Mouse (Mus musculus) neural tube, embryonic 11.5 days (tissue): ENCODE data around the gene Minpp1. TPM values are rescaled to one million over a fixed set of nuclear protein-coding genes. Genes with fewer than 3 reads are reported as not detected.

Source experiments
- ATAC-seq: fragments of 200-750 bp; cut with Nextera tagmentation; 2 replicates; pipeline ENCODE4 v1.8.0; 2017; ENCODE audit warnings: moderate number of reproducible peaks, mild to moderate bottlenecking, moderate TSS enrichment, moderate library complexity; ENCODE audit not compliant: insufficient read depth, low FRiP score, low TSS enrichment
- DNase-seq: peaks from one replicate; pipeline ENCODE4 v3.0.0-alpha.2; 2015; ENCODE audit warnings: low spot score
- H3K27ac ChIP-seq: fragments of 300-500 bp; sonication (generic); 2 replicates; pipeline ENCODE4 v1.5.1; 2014; ENCODE audit warnings: low read depth, mild to moderate bottlenecking, low read length
- H3K27me3 ChIP-seq: fragments of 300-500 bp; sonication (generic); 2 replicates; pipeline ENCODE4 v1.6.1; 2014; ENCODE audit warnings: mild to moderate bottlenecking, low read length, mixed read lengths; ENCODE audit not compliant: control insufficient read depth, insufficient read depth
- H3K36me3 ChIP-seq: fragments of 300-500 bp; sonication (generic); 2 replicates; pipeline ENCODE4 v1.6.1; 2014; ENCODE audit warnings: mild to moderate bottlenecking, low read length, moderate library complexity, mixed read lengths; ENCODE audit not compliant: control insufficient read depth, insufficient read depth
- H3K4me1 ChIP-seq: fragments of 300-500 bp; sonication (generic); 2 replicates; pipeline ENCODE4 v1.6.1; 2014; ENCODE audit warnings: low read length, mixed read lengths; ENCODE audit not compliant: control insufficient read depth, insufficient read depth
- H3K4me2 ChIP-seq: fragments of 300-500 bp; sonication (generic); 2 replicates; pipeline ENCODE4 v1.6.1; 2014; ENCODE audit warnings: low read depth, mild to moderate bottlenecking, moderate library complexity
- H3K4me3 ChIP-seq: fragments of 300-500 bp; sonication (generic); 2 replicates; pipeline ENCODE4 v1.5.1; 2014; ENCODE audit warnings: low read depth, low read length
- H3K9ac ChIP-seq: fragments of 300-500 bp; sonication (generic); 2 replicates; pipeline ENCODE4 v1.6.1; 2014; ENCODE audit warnings: mild to moderate bottlenecking, low read length
- H3K9me3 ChIP-seq: fragments of 300-500 bp; sonication (generic); 2 replicates; pipeline ENCODE4 v1.6.1; 2016; ENCODE audit warnings: low read length; ENCODE audit not compliant: control insufficient read depth
- WGBS: fragments of 180-500 bp; shearing (Covaris S2); extraction: QIAGEN DNeasy Blood & Tissue Kit; methylation state at CpG from one replicate; pipeline ENCODE4 v1.1.7; 2014; 5-methylcytosine and 5-hydroxymethylcytosine counted together
- polyA plus RNA-seq: library from polyadenylated mRNA; unstranded; fragments of >200 nt; fragmentation: Nextera tagmentation; extraction: Ambion mirVana; gene quantifications from 2 replicates; pipeline ENCODE4 v1.2.1, GENCODE M21; 2014

Minpp1 gene
- polyA plus RNA-seq, 1 experiment from 2014 or later = 71.1 TPM

- Histone ChIP-seq H3K9me3 (no peaks in the 10 kb centered on the region), H3K4me3 (no peak within 1 kb of the TSS), H3K36me3 (no peaks in the 10 kb centered on the region), H3K4me1 (no peaks in the 10 kb centered on the region), H3K27ac (no peak within 1 kb of the TSS), H3K9ac (no peak within 1 kb of the TSS), H3K27me3 (no peaks in the 10 kb centered on the region), H3K4me2 (no peak within 1 kb of the TSS)
- ATAC-seq (no peak), DNase-seq (no peak)
- WGBS = 89% methylated on average over 5 of the region's 6 CpGs
Observed at GRCm38 (mm10) chr19:32466478-32466877, 19.1 kb upstream of the Minpp1 start, which contains the start of gene Rpl9-ps6. Gene Rpl9-ps6, minus strand, starts transcription at chr19:32466578.

- Histone ChIP-seq H3K4me1 (no peaks in the 10 kb centered on the region), H3K36me3 (no peaks in the 10 kb centered on the region), H3K9me3 (no peaks in the 10 kb centered on the region), H3K27ac (no peak overlapping the region), H3K4me2 (no peak overlapping the region), H3K9ac (no peak overlapping the region), H3K4me3 (no peak overlapping the region), H3K27me3 (no peaks in the 10 kb centered on the region)
- no peak for ATAC-seq
- 91% methylated on average over 5 of the region's 5 CpGs for WGBS
- no peak for DNase-seq
Observed at GRCm38 (mm10) chr19:32467325-32467724, 18.2 kb upstream of the Minpp1 start.

GRCm38 (mm10) chr19:32470059-32470497 is 15.5 kb upstream of the Minpp1 start:
- ATAC-seq = no peak

GRCm38 (mm10) chr19:32470570-32471263 is 14.9 kb upstream of the Minpp1 start:
- H3K27me3 ChIP-seq = no peaks in the 10 kb centered on the region
- DNase-seq = no peak

More at GRCm38 (mm10) chr19:32470059-32470497, 15.5 kb upstream of the Minpp1 start:
- Histone ChIP-seq H3K4me3 (no peak overlapping the region), H3K9ac (no peak overlapping the region), H3K4me2 (no peak overlapping the region), H3K9me3 (0 out of 2 replicates have a peak, but pooled peaks cover 3% of the 10 kb centered on the region), H3K4me1 (no peaks in the 10 kb centered on the region), H3K27ac (no peak overlapping the region), H3K36me3 (no peaks in the 10 kb centered on the region), H3K27me3 (no peaks in the 10 kb centered on the region)
- peak; percentile 51 for DNase-seq
- 54% methylated on average over 6 of the region's 6 CpGs for WGBS

GRCm38 (mm10) chr19:32476016-32476711 is 9.4 kb upstream of the Minpp1 start:
- Histone ChIP-seq H3K9me3 (0 out of 2 replicates have a peak, but pooled peaks cover 3% of the 10 kb centered on the region), H3K36me3 (no peaks in the 10 kb centered on the region), H3K4me1 (no peaks in the 10 kb centered on the region), H3K4me3 (no peak overlapping the region), H3K27ac (no peak overlapping the region), H3K9ac (no peak overlapping the region), H3K27me3 (no peaks in the 10 kb centered on the region), H3K4me2 (no peak overlapping the region)
- 88% methylated on average over 12 of the region's 12 CpGs for WGBS
- no peak for ATAC-seq
- DNase-seq = no peak

More at GRCm38 (mm10) chr19:32470570-32471263, 14.9 kb upstream of the Minpp1 start:
- ATAC-seq = no peak
- Histone ChIP-seq H3K36me3 (no peaks in the 10 kb centered on the region), H3K4me3 (no peak overlapping the region), H3K9ac (no peak overlapping the region), H3K4me2 (no peak overlapping the region), H3K9me3 (0 out of 2 replicates have a peak, but pooled peaks cover 3% of the 10 kb centered on the region), H3K4me1 (no peaks in the 10 kb centered on the region), H3K27ac (no peak overlapping the region)
- WGBS = 90% methylated on average over 13 of the region's 13 CpGs

GRCm38 (mm10) chr19:32476712-32477052 is 8.9 kb upstream of the Minpp1 start:
- no peaks in the 10 kb centered on the region for H3K27me3 ChIP-seq

GRCm38 (mm10) chr19:32480255-32480654 is 5.3 kb upstream of the Minpp1 start:
- ATAC-seq (no peak), DNase-seq (no peak)
- H3K4me3 ChIP-seq = no peak overlapping the region
- H3K9ac ChIP-seq = no peak overlapping the region
- H3K9me3 ChIP-seq = no peaks in the 10 kb centered on the region
- H3K4me1 ChIP-seq = 0 out of 2 replicates have a peak, but pooled peaks cover 3% of the 10 kb centered on the region
- 89% methylated on average over 5 of the region's 5 CpGs for WGBS
- no peak overlapping the region for H3K27ac ChIP-seq
- H3K36me3 ChIP-seq = no peaks in the 10 kb centered on the region
- no peak overlapping the region for H3K4me2 ChIP-seq
- H3K27me3 ChIP-seq = no peaks in the 10 kb centered on the region

More at GRCm38 (mm10) chr19:32476712-32477052, 8.9 kb upstream of the Minpp1 start:
- Histone ChIP-seq H3K36me3 (no peaks in the 10 kb centered on the region), H3K9me3 (0 out of 2 replicates have a peak, but pooled peaks cover 3% of the 10 kb centered on the region), H3K4me3 (no peak overlapping the region), H3K4me1 (no peaks in the 10 kb centered on the region), H3K9ac (no peak overlapping the region), H3K27ac (no peak overlapping the region), H3K4me2 (no peak overlapping the region)
- ATAC-seq (no peak), DNase-seq (no peak)
- WGBS = 84% methylated on average over 4 of the region's 4 CpGs

- Histone ChIP-seq H3K4me3 (no peak overlapping the region), H3K4me1 (0 out of 2 replicates have a peak, but pooled peaks cover 3% of the 10 kb centered on the region), H3K9me3 (no peaks in the 10 kb centered on the region), H3K9ac (no peak overlapping the region), H3K36me3 (no peaks in the 10 kb centered on the region), H3K27me3 (no peaks in the 10 kb centered on the region), H3K27ac (no peak overlapping the region), H3K4me2 (no peak overlapping the region)
- DNase-seq (no peak), ATAC-seq (no peak)
- WGBS = 88% methylated on average over 8 of the region's 8 CpGs
Observed at GRCm38 (mm10) chr19:32480791-32481442, 4.7 kb upstream of the Minpp1 start.
